Mouse (Mus musculus) Patski (cell line): ENCODE measurements at regions not wholly inside any gene's neighbourhood (a gene's known extent, or its start where the extent isn't known, plus 50 kb on each side); places are given as distances from the start of the nearest gene placed in this dataset.
"Not testable (repeated sequence)": the region's sequence is repeated elsewhere in the genome, so short reads cannot be mapped to it uniquely, and the experiment has no call there.

Source experiments
- ATAC-seq: fragments of 100-300 bp; one replicate; pipeline ENCODE4 v1.8.0; 2021
- CTCF ChIA-PET: fragments of 350-600 bp; sonication (Branson Sonifier 250); formaldehyde crosslinking; loops from one replicate; lab custom pipeline; 2022; ENCODE audit warnings: inconsistent platforms; lab: Charles Lee
- POLR2A ChIA-PET: fragments of 350-600 bp; sonication (Branson Sonifier 250); formaldehyde crosslinking; loops from one replicate; lab custom pipeline; 2022; ENCODE audit warnings: antibody characterized with exemption, inconsistent platforms; lab: Charles Lee
- DNase-seq: peaks from one replicate; pipeline ENCODE4 v3.0.0-alpha.2; 2011; ENCODE audit warnings: low read depth, low spot score
- H3K27me3 ChIP-seq: fragments of 371-371 bp; one replicate; pipeline ENCODE4 v1.5.1; 2021
- CTCF ChIP-seq: fragments of 100-300 bp; IDR thresholded peaks from one replicate; pipeline ENCODE4 v1.5.1; 2021
- in situ Hi-C: fragments of 300-500 bp; cut with MboI; formaldehyde crosslinking; loops from 3 replicates; pipeline ENCODE4 v1.11.1; 2018; ENCODE audit warnings: low pct_unique_long_range_greater_than_20kb, mixed read lengths

DNA sequence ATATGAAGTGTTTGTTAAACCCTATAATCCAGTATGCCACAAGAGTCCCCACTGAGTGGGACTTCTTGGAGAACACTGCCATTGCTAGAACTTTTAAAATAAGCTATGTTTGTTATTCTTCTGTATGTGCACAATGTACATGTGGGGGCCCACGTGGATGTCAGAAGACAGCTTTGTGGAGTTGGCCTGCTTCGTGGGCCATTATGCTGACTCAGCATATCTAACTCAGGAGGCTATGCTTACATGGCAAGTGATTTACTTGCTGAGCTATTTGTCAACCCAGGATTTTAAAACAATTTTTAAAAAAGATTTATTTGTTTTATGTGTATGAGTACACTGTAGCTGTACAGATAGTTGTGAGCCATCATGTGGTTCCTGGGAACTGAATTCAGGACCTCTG is 207.6 kb upstream of the Steap1 start:
- no peak for TF ChIP-seq CTCF
- in situ Hi-C loops: no loop called here
- DNase-seq: no peak
- no peak for ATAC-seq
- H3K27me3 ChIP-seq: peaks cover 19% of the 10 kb centered on the region
- ChIA-PET CTCF (no interaction called here), POLR2A (no interaction called here)

DNA sequence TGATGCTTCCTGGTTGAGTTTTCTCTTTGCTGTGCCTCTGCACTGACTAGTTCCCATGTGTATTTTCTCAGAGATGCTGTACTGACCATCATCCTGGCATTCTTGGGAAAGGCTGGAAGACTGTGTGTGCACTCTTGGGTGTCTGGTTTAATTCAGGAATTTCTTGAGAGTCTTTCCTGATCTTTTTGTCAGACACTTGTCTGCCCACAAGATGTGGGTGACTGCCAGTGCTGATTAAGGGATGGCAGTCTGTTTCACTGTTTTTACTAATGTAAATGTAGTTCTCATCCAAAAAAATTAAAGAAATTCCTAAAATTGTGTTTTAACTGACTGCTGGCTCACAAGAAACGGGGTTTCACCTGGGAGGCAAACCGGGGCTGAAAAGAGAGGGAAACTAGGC is 206.7 kb upstream of the Steap1 start:
- no peak for ATAC-seq
- no peak for TF ChIP-seq CTCF
- in situ Hi-C loops: no loop called here
- no peak for DNase-seq
- peaks cover 24% of the 10 kb centered on the region for H3K27me3 ChIP-seq
- POLR2A ChIA-PET: no interaction called here
- CTCF ChIA-PET: no interaction called here

DNA sequence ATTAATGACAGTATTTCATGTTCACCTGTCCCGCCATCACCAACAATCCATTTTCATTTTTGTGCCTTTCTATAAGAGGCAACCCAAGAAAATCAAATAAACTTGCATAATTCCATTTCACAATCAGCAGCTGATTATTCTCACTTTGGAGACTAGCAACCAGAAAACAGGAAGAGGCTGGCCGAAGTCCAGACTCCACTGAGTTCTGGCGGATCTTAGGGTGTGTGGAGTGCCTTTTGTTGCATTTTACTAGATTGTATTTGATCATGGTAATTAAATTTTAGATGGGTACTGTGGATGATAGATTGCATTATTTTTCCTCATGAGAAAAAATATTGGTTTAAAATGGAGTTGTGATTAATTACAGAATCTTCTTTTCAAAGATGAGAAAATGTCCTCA is 176.7 kb upstream of the Steap1 start:
- in situ Hi-C loops: no loop called here
- peaks cover 30% of the 10 kb centered on the region for H3K27me3 ChIP-seq
- no peak for DNase-seq
- no peak for ATAC-seq
- CTCF ChIA-PET: no interaction called here
- TF ChIP-seq CTCF: no peak
- POLR2A ChIA-PET: no interaction called here

DNA sequence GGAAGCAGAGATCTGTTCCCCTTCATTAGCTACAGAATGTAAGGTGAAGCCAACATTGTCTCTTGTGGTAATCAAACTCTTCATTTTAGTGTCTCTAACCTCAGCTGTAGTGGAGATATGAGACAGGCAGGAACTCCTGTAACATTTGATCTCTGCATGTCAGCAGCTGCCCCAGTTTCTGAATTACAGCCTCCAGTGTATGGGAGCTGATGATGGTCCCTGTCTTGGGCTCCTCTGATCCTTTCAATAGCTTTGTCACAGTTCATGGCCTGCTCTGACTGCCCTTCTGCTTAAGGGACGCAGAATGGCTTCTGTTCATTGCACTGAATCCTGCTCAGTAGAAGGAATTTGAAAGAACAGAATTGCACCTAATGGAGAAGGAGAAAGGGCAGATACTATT is 167.3 kb upstream of the Steap1 start:
- DNase-seq (no peak), ATAC-seq (no peak)
- in situ Hi-C loops: no loop called here
- peaks cover 39% of the 10 kb centered on the region for H3K27me3 ChIP-seq
- no peak for TF ChIP-seq CTCF
- CTCF ChIA-PET: no interaction called here
- POLR2A ChIA-PET: no interaction called here

DNA sequence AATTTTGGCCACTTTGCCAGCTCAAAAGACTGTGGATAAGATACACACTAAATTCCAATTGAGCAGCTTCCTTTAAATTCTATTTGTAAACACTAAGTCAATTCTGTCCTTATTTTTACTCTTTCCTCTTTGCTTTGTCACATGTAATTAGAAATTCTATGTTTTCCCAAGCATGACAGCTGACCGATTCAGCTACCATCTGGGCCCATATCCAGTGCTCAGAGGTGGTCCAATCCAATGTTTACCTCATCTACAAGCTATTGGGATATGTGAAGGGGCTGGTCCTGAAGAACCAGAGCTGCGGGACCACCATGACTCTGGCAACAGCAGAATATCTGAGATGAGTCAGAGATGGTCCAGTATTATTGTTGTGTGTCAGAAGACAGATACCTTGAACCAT is 140.2 kb upstream of the Steap1 start:
- POLR2A ChIA-PET: no interaction called here
- CTCF ChIA-PET: no interaction called here
- H3K27me3 ChIP-seq: peaks cover 5% of the 10 kb centered on the region
- in situ Hi-C loops: no loop called here
- no peak for TF ChIP-seq CTCF
- no peak for ATAC-seq
- DNase-seq: no peak

DNA sequence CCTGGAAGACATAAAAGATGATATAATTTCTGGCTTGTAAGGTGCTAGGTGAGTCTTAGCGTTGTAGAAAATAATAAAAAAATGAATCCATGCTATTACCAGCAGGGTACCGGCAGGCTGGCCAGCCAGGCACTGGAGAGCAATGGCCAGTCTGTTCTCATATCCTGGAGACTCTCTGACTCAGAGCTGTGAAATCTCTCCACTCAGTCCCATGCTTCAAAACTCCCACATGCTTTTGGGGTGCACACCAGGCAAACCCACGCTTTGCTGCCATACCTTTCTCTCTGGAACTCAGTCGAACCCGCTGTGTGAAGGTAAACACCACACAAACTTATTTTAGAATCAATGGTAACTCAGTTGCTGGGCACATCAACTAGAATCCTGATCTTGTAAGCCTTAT is 124.3 kb upstream of the Steap1 start:
- POLR2A ChIA-PET: no interaction called here
- CTCF ChIA-PET: no interaction called here
- DNase-seq (no peak), ATAC-seq (no peak)
- H3K27me3 ChIP-seq: peaks cover 14% of the 10 kb centered on the region
- no peak for TF ChIP-seq CTCF
- in situ Hi-C loops: no loop called here

DNA sequence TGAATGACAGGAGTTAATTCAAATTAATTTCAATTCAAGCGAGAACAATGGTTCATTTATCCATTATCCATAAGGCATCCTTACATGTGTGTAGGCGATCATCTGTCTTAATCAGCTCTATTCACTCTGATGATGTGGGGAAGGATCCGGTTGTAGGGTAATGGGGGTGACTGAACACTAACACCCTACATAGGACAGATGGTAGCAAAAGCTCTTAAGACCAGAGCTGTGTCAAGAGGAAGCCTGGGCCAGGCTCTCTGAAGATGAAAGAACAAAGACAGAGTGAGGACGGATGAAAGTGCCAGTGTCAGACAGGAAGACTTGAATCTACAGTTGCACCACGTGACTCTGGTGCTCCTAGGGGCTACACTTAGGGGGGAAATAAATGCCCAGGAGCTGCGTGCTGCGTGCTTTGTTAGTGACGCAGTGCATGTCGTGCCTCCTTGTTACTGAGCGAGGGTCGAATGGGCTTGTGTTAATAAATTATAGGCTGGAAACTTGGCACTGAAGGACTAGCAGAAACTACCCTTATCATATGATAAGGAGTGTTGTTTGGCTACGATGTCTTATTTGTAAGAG is 107.1 kb upstream of the Steap1 start:
- ATAC-seq: no peak
- ChIA-PET CTCF (interaction anchor here (1.3 to 2.9 kb wide), 2 partner anchors 10 to 13 kb away, joined by 4 to 22 read pairs; no protein-coding TSS in a partner anchor), POLR2A (no interaction called here)
- no peak for TF ChIP-seq CTCF
- peaks cover 10% of the 10 kb centered on the region for H3K27me3 ChIP-seq
- in situ Hi-C loops: no loop called here
- DNase-seq: no peak

DNA sequence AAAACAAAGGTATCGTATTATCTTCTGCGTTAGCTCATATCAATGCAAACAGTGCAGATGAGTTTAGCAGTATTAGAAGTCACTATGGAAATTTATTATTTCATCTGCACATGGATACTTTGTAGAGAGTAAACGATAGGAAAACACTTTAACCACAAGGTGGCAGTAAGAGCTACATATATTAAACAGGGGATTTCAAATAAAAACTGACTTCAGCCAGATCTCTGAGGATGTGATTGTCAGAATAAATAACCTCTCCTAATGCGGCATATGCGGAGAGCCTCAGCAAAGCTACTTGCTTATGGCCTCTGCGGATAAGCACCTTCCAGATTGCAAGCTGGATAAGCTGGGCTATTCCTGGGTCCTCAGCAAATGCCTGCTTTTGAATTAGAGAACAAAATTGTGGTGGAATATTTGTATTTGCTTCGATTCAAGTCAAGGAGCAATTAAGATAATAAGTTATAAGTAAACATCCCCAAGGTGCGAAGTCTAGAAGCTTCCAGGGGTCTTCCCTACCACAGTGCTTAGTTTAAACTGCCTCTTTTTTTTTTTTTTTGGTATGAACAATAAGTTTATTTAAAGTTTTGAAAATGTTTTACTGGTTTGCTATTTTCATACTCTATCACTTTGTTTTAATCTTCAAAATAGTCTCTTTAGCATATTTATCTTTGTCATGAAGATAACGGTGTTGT is 96.8 kb upstream of the Steap1 start:
- ATAC-seq (peak; percentile 69), DNase-seq (peak; percentile 4)
- TF ChIP-seq CTCF: peak; percentile 53
- ChIA-PET CTCF (interaction anchor here (0.6 to 2.8 kb wide), 8 partner anchors 9 to 178 kb away, joined by 3 to 22 read pairs (median 4); no protein-coding TSS in a partner anchor), POLR2A (no interaction called here)
- H3K27me3 ChIP-seq: peaks cover 14% of the 10 kb centered on the region
- in situ Hi-C loops: loop anchor here (10.0 kb wide), 1 partner anchor 351 kb away; no protein-coding TSS in a partner anchor

DNA sequence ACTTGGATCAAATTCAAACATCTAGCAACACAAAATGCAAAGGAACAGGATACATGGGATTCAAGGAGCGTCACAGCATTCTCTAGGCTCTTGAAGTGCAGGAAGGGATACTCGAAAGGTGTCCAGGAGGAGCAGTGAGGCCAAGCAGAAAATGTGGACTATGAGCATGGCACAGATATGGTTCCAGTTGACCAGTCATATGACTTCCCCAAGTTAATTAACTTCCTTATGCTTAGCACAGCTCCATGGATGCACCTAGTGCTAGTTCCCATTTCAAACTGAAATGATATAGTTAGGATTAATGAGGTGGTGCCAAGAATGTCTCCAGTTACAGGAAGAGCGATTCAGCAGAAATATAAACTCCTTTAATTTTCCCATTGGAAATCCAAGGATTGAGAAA is 95.2 kb upstream of the Steap1 start:
- in situ Hi-C loops: loop anchor here (10.0 kb wide), 1 partner anchor 350 kb away; no protein-coding TSS in a partner anchor
- peaks cover 12% of the 10 kb centered on the region for H3K27me3 ChIP-seq
- ChIA-PET POLR2A (no interaction called here), CTCF (interaction anchor here (1.1 kb wide), 1 partner anchor 69 kb away, joined by 3 read pairs; no protein-coding TSS in a partner anchor)
- ATAC-seq: no peak
- no peak for DNase-seq
- TF ChIP-seq CTCF: no peak

DNA sequence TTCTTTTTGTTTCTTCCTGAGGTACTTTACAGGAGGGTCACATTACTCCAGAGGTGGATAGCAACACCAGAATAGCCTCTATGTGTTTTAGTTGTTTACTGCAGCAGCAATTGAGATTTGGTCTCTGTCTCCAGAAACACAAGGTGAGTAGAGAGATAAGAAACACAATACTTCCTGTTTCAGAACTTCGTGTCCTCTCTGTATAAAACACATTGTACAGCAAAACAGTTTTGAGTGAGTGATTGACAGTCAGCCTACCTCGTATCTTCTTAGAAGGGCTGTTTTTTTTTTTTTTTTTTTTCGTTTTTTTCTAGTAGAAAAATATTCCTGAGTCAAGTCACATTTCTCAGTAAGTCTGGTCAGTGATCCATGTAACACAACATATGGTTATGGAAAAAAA is 89.6 kb upstream of the Steap1 start:
- no peak for ATAC-seq
- no peak for DNase-seq
- TF ChIP-seq CTCF: no peak
- peaks cover 16% of the 10 kb centered on the region for H3K27me3 ChIP-seq
- ChIA-PET POLR2A (no interaction called here), CTCF (no interaction called here)
- in situ Hi-C loops: no loop called here

DNA sequence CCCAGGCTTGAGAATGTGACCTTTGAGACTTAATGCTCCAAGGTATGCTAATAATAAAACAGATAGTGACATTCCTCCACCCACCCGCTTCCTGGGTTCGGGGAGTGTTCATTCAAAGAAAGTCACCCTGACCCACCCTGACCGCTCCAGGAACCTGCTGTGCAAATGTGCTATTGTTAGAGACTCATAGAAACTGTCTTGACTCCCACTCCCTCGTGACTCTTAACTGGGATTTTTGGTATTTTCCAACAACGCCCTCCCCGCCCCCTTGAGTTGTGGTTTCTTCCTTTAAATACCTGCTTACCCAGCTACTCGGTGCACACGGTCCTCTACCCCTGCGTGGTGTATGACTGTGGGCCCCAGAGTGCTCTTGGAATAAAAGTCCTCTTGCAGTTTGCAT is 73.5 kb upstream of the Steap1 start:
- in situ Hi-C loops, POLR2A ChIA-PET, CTCF ChIA-PET, H3K27me3 ChIP-seq, DNase-seq, ATAC-seq: not testable (repeated sequence)
